Mouse (Mus musculus): ENCODE data around the gene Gas8. TPM values are rescaled to one million over a fixed set of nuclear protein-coding genes. Genes with fewer than 3 reads are reported as not detected.

Gas8 gene
- polyA plus RNA-seq, 1 experiment from 2014 or later: 40.8 TPM

Other genes starting within 250 kb of the Gas8 start
- 38.9 and 39.2 TPM in 2 replicates for gene Fanca, start 200.3 kb upstream of the Gas8 start, polyA plus RNA-seq (2014; fragmentation: Nextera tagmentation; extraction: Ambion mirVana)
- gene Spire2, start 186.1 kb upstream of the Gas8 start, polyA plus RNA-seq (2014; fragmentation: Nextera tagmentation; extraction: Ambion mirVana): 0.95 and 1.9 TPM in 2 replicates
- 136 and 149 TPM in 2 replicates for gene Tcf25, start 145.1 kb upstream of the Gas8 start, polyA plus RNA-seq (2014; fragmentation: Nextera tagmentation; extraction: Ambion mirVana)
- not detected in 2 replicates for gene Mc1r, start 111.7 kb upstream of the Gas8 start, polyA plus RNA-seq (2014; fragmentation: Nextera tagmentation; extraction: Ambion mirVana)
- gene Tubb3, start 107.4 kb upstream of the Gas8 start, polyA plus RNA-seq (2014; fragmentation: Nextera tagmentation; extraction: Ambion mirVana): 9.3 and 11.2 TPM in 2 replicates
- gene Def8, start 95.3 kb upstream of the Gas8 start, polyA plus RNA-seq (2014; fragmentation: Nextera tagmentation; extraction: Ambion mirVana): 37.3 and 37.6 TPM in 2 replicates
- 36.5 and 41.1 TPM in 2 replicates for gene Afg3l1, start 40.9 kb upstream of the Gas8 start, polyA plus RNA-seq (2014; fragmentation: Nextera tagmentation; extraction: Ambion mirVana)
- gene Dbndd1, start 3.4 kb upstream of the Gas8 start, polyA plus RNA-seq (2014; fragmentation: Nextera tagmentation; extraction: Ambion mirVana): 9.4 and 9.8 TPM in 2 replicates
- gene Rhou, start 135.1 kb downstream of the Gas8 start, polyA plus RNA-seq (2014; fragmentation: Nextera tagmentation; extraction: Ambion mirVana): 8.6 and 10.1 TPM in 2 replicates